Mouse (Mus musculus): ENCODE data around the gene Gopc. TPM values are rescaled to one million over a fixed set of nuclear protein-coding genes. Genes with fewer than 3 reads are reported as not detected.

The Gopc gene
- polyA plus RNA-seq, 1 experiment: 7.9 TPM

DNA sequence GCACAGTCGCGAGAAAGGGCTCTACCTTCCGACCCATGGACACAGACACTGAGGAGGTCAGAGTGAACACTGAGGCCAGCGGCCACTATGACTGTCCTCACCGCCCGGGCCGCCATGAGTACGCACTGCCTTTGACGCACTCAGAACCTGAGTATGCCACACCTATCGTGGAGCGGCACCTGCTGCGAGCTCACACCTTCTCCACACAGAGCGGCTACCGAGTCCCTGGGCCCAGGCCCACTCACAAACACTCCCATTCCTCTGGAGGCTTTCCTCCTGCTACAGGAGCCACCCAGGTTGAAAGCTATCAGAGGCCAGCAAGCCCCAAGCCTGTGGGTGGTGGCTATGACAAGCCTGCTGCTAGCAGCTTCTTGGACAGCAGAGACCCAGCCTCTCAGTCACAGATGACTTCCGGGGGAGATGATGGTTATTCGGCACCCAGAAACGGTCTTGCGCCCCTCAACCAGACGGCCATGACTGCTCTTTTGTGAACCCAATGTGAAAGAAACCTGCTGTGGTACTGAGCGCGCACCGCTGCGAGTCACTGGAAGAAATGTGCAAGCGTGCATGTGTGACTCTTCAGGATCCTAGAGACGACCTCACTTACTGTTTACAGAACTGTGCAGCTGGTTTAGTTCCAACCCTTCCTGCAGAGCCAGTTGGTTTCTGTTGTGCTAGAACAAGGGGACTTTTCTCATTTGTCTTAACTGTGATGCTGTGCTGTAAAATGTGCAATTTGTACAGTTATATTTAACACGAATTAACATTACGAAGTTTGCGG, 62.2 kb downstream of the Gopc start:
- Histone ChIP-seq H3K4me3 (no peak overlapping the region), H3ac (ENCODE audit: control insufficient read depth, insufficient read length) (no peak overlapping the region), H3K27me3 (ENCODE audit: control insufficient read depth, insufficient read depth, insufficient read length) (no peaks in the 10 kb centered on the region), H3K79me2 (ENCODE audit: control insufficient read depth, insufficient read depth) (no peaks in the 10 kb centered on the region), H3K36me3 (ENCODE audit: control insufficient read depth, insufficient read depth) (peaks cover 9% of the 10 kb centered on the region), H3K4me2 (ENCODE audit: low read depth) (no peak overlapping the region)
- TF ChIP-seq POLR2A (IDR thresholded peaks at IDR 0.05; ENCODE audit: insufficient read length, low read depth) (no peak), MYOD1 (IDR thresholded peaks at IDR 0.05; ENCODE audit: control insufficient read depth in 1 of 3, insufficient read length in 2 of 3, low read depth in 2 of 3) (no peak), REST (IDR thresholded peaks at IDR 0.05; ENCODE audit: insufficient read depth, insufficient read length) (no peak), POLR2AphosphoS2 (IDR thresholded peaks at IDR 0.05; ENCODE audit: insufficient read length, low read depth) (no peak), USF1 (IDR thresholded peaks at IDR 0.05; ENCODE audit: low read depth) (no peak), TCF12 (IDR thresholded peaks at IDR 0.05; ENCODE audit: insufficient read depth, poor library complexity, severe bottlenecking) (no peak), SRF (IDR thresholded peaks at IDR 0.05; ENCODE audit: control insufficient read depth, insufficient read length, low read depth) (no peak), CEBPB (IDR thresholded peaks at IDR 0.05; ENCODE audit: insufficient read depth, poor library complexity, severe bottlenecking) (no peak), MYOG (IDR thresholded peaks at IDR 0.05; ENCODE audit: control insufficient read depth in 1 of 3, insufficient read depth in 1 of 3, insufficient read length in 2 of 3, low read depth in 2 of 3) (no peak), E2F4 (IDR thresholded peaks at IDR 0.05; ENCODE audit: insufficient read depth) (no peak), TCF3 (IDR thresholded peaks at IDR 0.05; ENCODE audit: insufficient read length, low read depth) (no peak), MAX (IDR thresholded peaks at IDR 0.05; ENCODE audit: low read depth) (no peak)

GRCm38 (mm10) chr10:52309196-52309595, 72.7 kb downstream of the Gopc start:
- Histone ChIP-seq H3ac (ENCODE audit: control insufficient read depth, insufficient read length) (no peak overlapping the region), H3K4me3 (no peak overlapping the region), H3K4me2 (ENCODE audit: low read depth) (no peak overlapping the region), H3K79me2 (ENCODE audit: control insufficient read depth, insufficient read depth) (no peaks in the 10 kb centered on the region), H3K36me3 (ENCODE audit: control insufficient read depth, insufficient read depth) (no peaks in the 10 kb centered on the region), H3K27me3 (ENCODE audit: control insufficient read depth, insufficient read depth, insufficient read length) (no peaks in the 10 kb centered on the region)
- TF ChIP-seq MAX (IDR thresholded peaks at IDR 0.05; ENCODE audit: low read depth) (no peak), SRF (IDR thresholded peaks at IDR 0.05; ENCODE audit: control insufficient read depth, insufficient read length, low read depth) (no peak), POLR2A (IDR thresholded peaks at IDR 0.05; ENCODE audit: insufficient read length, low read depth) (no peak), TCF3 (IDR thresholded peaks at IDR 0.05; ENCODE audit: insufficient read length, low read depth) (no peak), USF1 (IDR thresholded peaks at IDR 0.05; ENCODE audit: low read depth) (no peak), REST (IDR thresholded peaks at IDR 0.05; ENCODE audit: insufficient read depth, insufficient read length) (no peak), MYOD1 (IDR thresholded peaks at IDR 0.05; ENCODE audit: control insufficient read depth in 1 of 3, insufficient read length in 2 of 3, low read depth in 2 of 3) (no peak), MYOG (IDR thresholded peaks at IDR 0.05; ENCODE audit: control insufficient read depth in 1 of 3, insufficient read depth in 1 of 3, insufficient read length in 2 of 3, low read depth in 2 of 3) (no peak), CEBPB (IDR thresholded peaks at IDR 0.05; ENCODE audit: insufficient read depth, poor library complexity, severe bottlenecking) (no peak), E2F4 (IDR thresholded peaks at IDR 0.05; ENCODE audit: insufficient read depth) (no peak), TCF12 (IDR thresholded peaks at IDR 0.05; ENCODE audit: insufficient read depth, poor library complexity, severe bottlenecking) (no peak), POLR2AphosphoS2 (IDR thresholded peaks at IDR 0.05; ENCODE audit: insufficient read length, low read depth) (no peak)

DNA sequence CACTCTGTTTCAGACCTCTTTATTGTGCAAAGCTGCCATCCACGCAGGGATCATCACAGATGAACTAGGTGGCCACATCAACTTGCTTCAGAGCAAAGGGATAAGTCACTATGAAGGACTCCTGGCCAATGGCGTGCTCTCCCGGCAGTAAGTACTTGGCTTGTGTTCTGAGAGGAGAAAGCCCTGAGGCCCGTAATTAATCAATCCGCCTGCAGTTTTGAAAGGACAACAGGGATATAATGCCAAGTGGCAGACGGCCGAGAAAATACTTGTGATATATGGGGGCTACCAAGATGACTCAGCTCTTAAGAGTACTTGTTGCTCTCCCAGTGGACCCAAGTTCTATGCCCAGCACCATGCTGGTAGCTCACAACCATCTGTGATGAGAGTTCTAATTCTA, 77.3 kb downstream of the Gopc start:
- Histone ChIP-seq H3ac (ENCODE audit: control insufficient read depth, insufficient read length) (no peak overlapping the region), H3K36me3 (ENCODE audit: control insufficient read depth, insufficient read depth) (no peaks in the 10 kb centered on the region), H3K79me2 (ENCODE audit: control insufficient read depth, insufficient read depth) (no peaks in the 10 kb centered on the region), H3K4me2 (ENCODE audit: low read depth) (no peak overlapping the region), H3K4me3 (no peak overlapping the region), H3K27me3 (ENCODE audit: control insufficient read depth, insufficient read depth, insufficient read length) (no peaks in the 10 kb centered on the region)
- TF ChIP-seq REST (IDR thresholded peaks at IDR 0.05; ENCODE audit: insufficient read depth, insufficient read length) (no peak), TCF12 (IDR thresholded peaks at IDR 0.05; ENCODE audit: insufficient read depth, poor library complexity, severe bottlenecking) (no peak), POLR2AphosphoS2 (IDR thresholded peaks at IDR 0.05; ENCODE audit: insufficient read length, low read depth) (no peak), E2F4 (IDR thresholded peaks at IDR 0.05; ENCODE audit: insufficient read depth) (no peak), MYOG (IDR thresholded peaks at IDR 0.05; ENCODE audit: control insufficient read depth in 1 of 3, insufficient read depth in 1 of 3, insufficient read length in 2 of 3, low read depth in 2 of 3) (no peak), POLR2A (IDR thresholded peaks at IDR 0.05; ENCODE audit: insufficient read length, low read depth) (no peak), CEBPB (IDR thresholded peaks at IDR 0.05; ENCODE audit: insufficient read depth, poor library complexity, severe bottlenecking) (no peak), USF1 (IDR thresholded peaks at IDR 0.05; ENCODE audit: low read depth) (no peak), MYOD1 (IDR thresholded peaks at IDR 0.05; ENCODE audit: control insufficient read depth in 1 of 3, insufficient read length in 2 of 3, low read depth in 2 of 3) (no peak), TCF3 (IDR thresholded peaks at IDR 0.05; ENCODE audit: insufficient read length, low read depth) (no peak)

DNA sequence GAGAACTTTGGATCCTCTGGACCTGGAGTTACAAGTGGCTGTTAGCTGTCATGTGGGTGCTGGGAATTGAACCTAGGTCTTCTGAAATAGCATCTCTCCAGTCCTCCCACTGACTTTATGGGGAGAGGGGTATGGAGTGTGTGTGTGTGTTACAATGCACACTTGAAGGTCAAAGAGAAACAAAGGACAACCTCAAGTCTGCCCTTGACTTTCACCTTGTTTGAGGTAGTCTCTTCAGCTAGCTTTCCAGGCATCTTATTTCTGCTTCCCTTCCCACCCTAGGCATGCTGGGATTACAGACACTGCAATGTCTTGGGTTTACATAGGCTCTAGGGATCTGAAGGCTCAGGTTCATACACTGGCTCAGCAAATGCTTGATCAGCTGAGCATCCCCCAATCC, 79.7 kb downstream of the Gopc start:
- no peak overlapping the region for H3K4me3 ChIP-seq
- no peaks in the 10 kb centered on the region for H3K27me3 ChIP-seq (ENCODE audit: control insufficient read depth, insufficient read depth, insufficient read length)
- H3K4me2 ChIP-seq (ENCODE audit: low read depth): no peak overlapping the region
- no peak overlapping the region for H3ac ChIP-seq (ENCODE audit: control insufficient read depth, insufficient read length)
- no peaks in the 10 kb centered on the region for H3K79me2 ChIP-seq (ENCODE audit: control insufficient read depth, insufficient read depth)
- TF ChIP-seq MYOG (IDR thresholded peaks at IDR 0.05; ENCODE audit: control insufficient read depth in 1 of 3, insufficient read depth in 1 of 3, insufficient read length in 2 of 3, low read depth in 2 of 3) (no peak), REST (IDR thresholded peaks at IDR 0.05; ENCODE audit: insufficient read depth, insufficient read length) (no peak), TCF12 (IDR thresholded peaks at IDR 0.05; ENCODE audit: insufficient read depth, poor library complexity, severe bottlenecking) (no peak), E2F4 (IDR thresholded peaks at IDR 0.05; ENCODE audit: insufficient read depth) (no peak), USF1 (IDR thresholded peaks at IDR 0.05; ENCODE audit: low read depth) (no peak), POLR2A (IDR thresholded peaks at IDR 0.05; ENCODE audit: insufficient read length, low read depth) (no peak), MYOD1 (IDR thresholded peaks at IDR 0.05; ENCODE audit: control insufficient read depth in 1 of 3, insufficient read length in 2 of 3, low read depth in 2 of 3) (no peak), MAX (IDR thresholded peaks at IDR 0.05; ENCODE audit: low read depth) (no peak), CEBPB (IDR thresholded peaks at IDR 0.05; ENCODE audit: insufficient read depth, poor library complexity, severe bottlenecking) (no peak)
- no peaks in the 10 kb centered on the region for H3K36me3 ChIP-seq (ENCODE audit: control insufficient read depth, insufficient read depth)

Measured in myocyte (in vitro differentiated cells).